Mouse (Mus musculus) CH12.LX (cell line): ENCODE data around the gene 4930402F06Rik. TPM values are rescaled to one million over a fixed set of nuclear protein-coding genes. Genes with fewer than 3 reads are reported as not detected.
A peak's percentile ranks its signal among the peaks of the same experiment; 100 is the strongest.

ENCODE experiments used
- DNase-seq: peaks from one replicate; pipeline ENCODE4 v3.0.0-alpha.2; 2013; ENCODE audit errors: extremely low read depth
- H3K27ac ChIP-seq: 2 replicates; pipeline ENCODE4 v1.5.1; 2012; ENCODE audit warnings: low read depth, mild to moderate bottlenecking, control low read depth, moderate library complexity; ENCODE audit not compliant: insufficient read depth
- H3K27me3 ChIP-seq: replicated peaks from 2 replicates; pipeline ENCODE3; 2012; ENCODE audit warnings: inconsistent platforms
- H3K36me3 ChIP-seq, 2 experiments: replicated peaks in 1 of 2; 2 replicates each; pipeline versions ENCODE3 to v1.6.1; 2012; ENCODE audit warnings: inconsistent platforms in 1 of 2, low read length in 1 of 2, mild to moderate bottlenecking in 1 of 2, mixed read lengths in 1 of 2, moderate library complexity in 1 of 2; ENCODE audit not compliant: control insufficient read depth in 1 of 2, insufficient read depth in 1 of 2
- H3K4me1 ChIP-seq, 2 experiments: 2 replicates each; pipeline ENCODE4 v1.6.1; 2012; ENCODE audit warnings: inconsistent platforms in 1 of 2, moderate library complexity in 1 of 2; ENCODE audit not compliant: insufficient read depth in 2 of 2, control insufficient read depth in 1 of 2
- H3K4me2 ChIP-seq: 2 replicates; pipeline ENCODE4 v1.6.1; 2012; ENCODE audit warnings: low read depth, mild to moderate bottlenecking, control low read depth; ENCODE audit not compliant: poor library complexity, insufficient read depth, severe bottlenecking
- H3K4me3 ChIP-seq, 3 experiments: fragments of 150-350 bp in 1 of 3; sonication (generic) in 1 of 3; replicated peaks in 1 of 3; 2 replicates each; pipeline versions ENCODE3 to v1.5.1; 2011 to 2012; ENCODE audit warnings: low read depth in 2 of 3, low read length in 2 of 3, mild to moderate bottlenecking in 2 of 3, moderate library complexity in 2 of 3, control low read depth in 1 of 3, improper control_type of control experiment in 1 of 3, inconsistent platforms in 1 of 3, mixed read lengths in 1 of 3; ENCODE audit not compliant: poor library complexity in 1 of 3
- H3K79me2 ChIP-seq: replicated peaks from 2 replicates; pipeline ENCODE4 v1.6.1; 2012; ENCODE audit warnings: mild to moderate bottlenecking, moderate library complexity; ENCODE audit not compliant: control insufficient read depth, poor library complexity, insufficient read depth, severe bottlenecking; ENCODE audit errors: extremely low read depth
- H3K9ac ChIP-seq: 2 replicates; pipeline ENCODE4 v1.6.1; 2012; ENCODE audit warnings: low read depth, mild to moderate bottlenecking, control low read depth, moderate library complexity; ENCODE audit not compliant: insufficient read depth
- H3K9me3 ChIP-seq: replicated peaks from 2 replicates; pipeline ENCODE3; 2012; ENCODE audit warnings: low read length, inconsistent platforms, mixed read lengths
- CTCF ChIP-seq, 2 experiments: IDR thresholded peaks in 1 of 2; conservative IDR thresholded peaks in 1 of 2; 2 replicates each; pipeline ENCODE4 v1.5.1; 2011 to 2012; ENCODE audit warnings: low read depth in 2 of 2, low read length in 2 of 2, improper control_type of control experiment in 1 of 2, inconsistent platforms in 1 of 2, mild to moderate bottlenecking in 1 of 2, moderate library complexity in 1 of 2
- ELF1 ChIP-seq: IDR thresholded peaks from 2 replicates; pipeline ENCODE4 v1.6.1; 2014; ENCODE audit warnings: low read depth, mild to moderate bottlenecking, inconsistent platforms, low read length, improper control_type of control experiment
- IRF4 ChIP-seq: IDR thresholded peaks from 2 replicates; pipeline ENCODE4 v1.6.1; 2014; ENCODE audit warnings: low read depth, mild to moderate bottlenecking, inconsistent platforms, low read length, improper control_type of control experiment
- MAFK ChIP-seq: IDR thresholded peaks from 2 replicates; pipeline ENCODE4 v1.6.1; 2011; ENCODE audit warnings: low read length, improper control_type of control experiment; ENCODE audit not compliant: insufficient replicate concordance
- MAX ChIP-seq: IDR thresholded peaks from 2 replicates; pipeline ENCODE4 v1.6.1; 2011; ENCODE audit warnings: low read length, improper control_type of control experiment
- MEF2A ChIP-seq: IDR thresholded peaks from 2 replicates; pipeline ENCODE4 v1.6.1; 2014; ENCODE audit warnings: low read depth, mild to moderate bottlenecking, inconsistent platforms, low read length, improper control_type of control experiment, borderline replicate concordance
- MXI1 ChIP-seq: IDR thresholded peaks from 2 replicates; pipeline ENCODE4 v1.6.1; 2011; ENCODE audit warnings: mild to moderate bottlenecking, low read depth, low read length, improper control_type of control experiment
- MYC ChIP-seq: IDR thresholded peaks from 2 replicates; pipeline ENCODE4 v1.6.1; 2011; ENCODE audit warnings: low read depth, mild to moderate bottlenecking, improper control_type of control experiment, low read length
- POLR2AphosphoS2 ChIP-seq: IDR thresholded peaks from 2 replicates; pipeline ENCODE4 v1.6.1; 2011; ENCODE audit warnings: low read depth, low read length, improper control_type of control experiment
- RAD21 ChIP-seq: IDR thresholded peaks from 2 replicates; pipeline ENCODE4 v1.6.1; 2011; ENCODE audit warnings: low read depth, mild to moderate bottlenecking, low read length, improper control_type of control experiment, moderate library complexity
- SIN3A ChIP-seq: IDR thresholded peaks from 2 replicates; pipeline ENCODE4 v1.6.1; 2012; ENCODE audit warnings: low read length, improper control_type of control experiment, inconsistent platforms
- SMC3 ChIP-seq: IDR thresholded peaks from 2 replicates; pipeline ENCODE4 v1.6.1; 2011; ENCODE audit warnings: low read depth, low read length, improper control_type of control experiment
- UBTF ChIP-seq: IDR thresholded peaks from 2 replicates; pipeline ENCODE4 v1.6.1; 2012; ENCODE audit warnings: low read depth, mild to moderate bottlenecking, inconsistent platforms, low read length, improper control_type of control experiment, moderate library complexity
- USF2 ChIP-seq: conservative IDR thresholded peaks from 2 replicates; pipeline ENCODE4 v1.6.1; 2011; ENCODE audit warnings: low read depth, low read length, improper control_type of control experiment
- ZC3H11A ChIP-seq: IDR thresholded peaks from 2 replicates; pipeline ENCODE4 v1.6.1; 2012; ENCODE audit warnings: low read depth, mild to moderate bottlenecking, inconsistent platforms, low read length, improper control_type of control experiment
- ZKSCAN1 ChIP-seq: IDR thresholded peaks from 2 replicates; pipeline ENCODE4 v1.6.1; 2012; ENCODE audit warnings: low read depth, inconsistent platforms, low read length, improper control_type of control experiment, borderline replicate concordance
- ZNF384 ChIP-seq: IDR thresholded peaks from 2 replicates; pipeline ENCODE4 v1.6.1; 2012; ENCODE audit warnings: low read depth, low read length, improper control_type of control experiment, inconsistent platforms
- dilution Hi-C: fragments of 300-500 bp; cut with MboI; formaldehyde crosslinking; loops from 2 replicates; pipeline ENCODE4 v1.14.3; 2020; ENCODE audit warnings: low sequenced_read_pairs; ENCODE audit not compliant: extremely low pct_unique_long_range_greater_than_20kb, extremely low pct_ligation_motif_present
- in situ Hi-C: fragments of 300-500 bp; cut with MboI; formaldehyde crosslinking; loops from 3 replicates; pipeline ENCODE4 v1.14.3; 2019; ENCODE audit warnings: low sequenced_read_pairs, low pct_ligation_motif_present, low pct_unique_long_range_greater_than_20kb, mixed read lengths
- polyA plus RNA-seq: library from polyadenylated mRNA; unstranded; fragments of >175 nt; gene quantifications from 2 replicates; pipeline ENCODE4 v1.2.1, GENCODE M21; 2012; ENCODE audit warnings: low read depth; ENCODE audit not compliant: insufficient read length
- total RNA-seq, 2 experiments: library from RNA; depleted of rRNA; stranded (reverse); fragments of 300-350 nt in 1 of 2; fragments of >200 nt in 1 of 2; gene quantifications; 2 replicates each; pipeline ENCODE4 v1.2.3; 2012 to 2014

4930402F06Rik gene
- total and polyA plus RNA-seq, 3 experiments = not detected

DNA sequence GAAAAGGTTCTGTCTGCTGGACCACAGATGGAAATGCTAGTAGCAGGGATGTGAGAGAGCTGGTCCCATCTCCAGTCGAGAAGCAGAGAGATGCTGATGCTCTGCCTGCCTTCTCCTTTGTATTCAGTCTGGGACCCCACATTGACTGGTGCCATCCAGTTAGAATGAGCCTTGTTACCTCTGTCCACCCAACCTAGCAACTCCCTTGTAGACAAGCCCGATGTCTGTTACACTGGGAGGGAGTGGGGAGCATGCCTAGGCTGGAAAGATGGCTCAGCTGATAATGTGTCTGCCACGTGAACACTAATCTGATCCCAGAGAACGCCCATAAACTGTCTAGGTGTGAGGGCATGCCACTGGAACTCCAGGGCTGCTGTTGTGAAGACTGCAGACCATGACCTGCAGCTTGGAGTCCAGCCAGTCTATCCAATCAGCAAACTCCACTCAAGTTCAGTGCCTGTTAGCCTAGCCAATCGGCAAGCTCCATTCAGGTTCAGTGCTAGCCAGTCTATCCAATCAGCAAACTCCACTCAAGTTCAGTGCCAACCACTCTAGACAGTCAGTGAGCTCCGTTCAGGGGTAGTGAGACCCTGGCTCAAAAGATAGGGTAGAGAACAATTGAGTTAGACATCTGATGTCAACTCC, 1.3 kb upstream of the 4930402F06Rik start:
- in situ Hi-C loops = loop anchor here (10.0 kb wide), 1 partner anchor 174 kb away; no protein-coding TSS in a partner anchor
- no peak for DNase-seq
- H3K4me2 ChIP-seq = 0 out of 2 replicates have a peak overlapping the region, but pooled peaks have one; percentile 30
- H3K79me2 ChIP-seq = no peaks in the 10 kb centered on the region
- H3K4me3 ChIP-seq = no peak overlapping the region
- peaks cover 20 to 30% of the 10 kb centered on the region in 2 experiments for H3K36me3 ChIP-seq
- H3K4me1 ChIP-seq = peaks cover 11 to 26% of the 10 kb centered on the region in 2 experiments
- dilution Hi-C loops = no loop called here
- no peak overlapping the region for H3K27ac ChIP-seq
- H3K9me3 ChIP-seq = no peaks in the 10 kb centered on the region
- H3K9ac ChIP-seq = no peak overlapping the region
- H3K27me3 ChIP-seq = no peaks in the 10 kb centered on the region
- no peak for TF ChIP-seq SIN3A

DNA sequence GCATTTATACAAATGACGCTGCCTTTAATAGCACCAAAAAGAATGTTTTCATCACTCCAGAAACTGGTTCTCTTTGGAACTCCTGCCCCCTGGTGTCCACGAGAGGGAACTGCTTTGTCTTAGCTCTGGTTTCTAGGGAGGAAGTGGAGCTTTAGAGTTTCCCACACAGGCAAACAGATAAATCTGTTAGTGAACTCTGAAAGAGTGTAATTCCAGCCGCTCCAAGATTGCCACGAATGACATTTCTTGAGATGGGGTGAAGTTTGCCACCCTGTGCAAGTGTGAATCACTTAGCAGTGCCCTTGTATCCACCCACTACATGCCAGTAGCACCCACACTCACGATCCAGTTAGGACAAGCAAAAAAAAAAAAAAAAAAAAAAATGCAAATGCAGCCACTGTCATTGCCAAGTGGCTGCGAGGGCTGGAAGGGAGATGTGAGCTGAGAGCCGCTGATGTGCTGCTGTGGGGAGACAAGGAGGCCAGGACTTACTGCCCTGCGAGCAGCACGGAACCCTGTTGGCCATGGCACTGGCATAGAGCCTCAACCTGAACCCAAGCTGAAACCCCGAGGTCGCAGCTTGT, 707 bp upstream of the 4930402F06Rik start:
- Histone ChIP-seq H3K9ac (no peak overlapping the region), H3K27ac (no peak overlapping the region), H3K4me2 (peak overlapping the region; percentile 30; the same call in 1 of the 2 replicates), H3K4me1 (peaks cover 11 to 26% of the 10 kb centered on the region in 2 experiments), H3K27me3 (no peaks in the 10 kb centered on the region), H3K36me3 (peaks cover 18 to 25% of the 10 kb centered on the region in 2 experiments), H3K4me3 (peak overlapping the region in 1 of 3 experiments; percentile 9), H3K9me3 (no peaks in the 10 kb centered on the region), H3K79me2 (no peaks in the 10 kb centered on the region)
- peak; percentile 79 for DNase-seq
- peak; percentile 88 to 93 for TF ChIP-seq CTCF (conservative IDR thresholded peaks at IDR 0.05 in 1 of 2, IDR thresholded peaks at IDR 0.05 in 1 of 2; ENCODE audit: low read depth in 2 of 2, low read length in 2 of 2)
- TF ChIP-seq MAX = no peak
- peak; percentile 65 for TF ChIP-seq ZC3H11A
- TF ChIP-seq UBTF = no peak
- TF ChIP-seq MYC = peak; percentile 35; the same call in 1 of the 2 replicates
- peak; percentile 86 for TF ChIP-seq RAD21
- no peak for TF ChIP-seq POLR2AphosphoS2
- no peak for TF ChIP-seq USF2
- no peak for TF ChIP-seq MAFK
- peak; percentile 65 for TF ChIP-seq ELF1
- TF ChIP-seq ZKSCAN1 = no peak
- peak; percentile 91 for TF ChIP-seq SMC3
- TF ChIP-seq MEF2A = no peak
- no peak for TF ChIP-seq MXI1
- peak; percentile 88 for TF ChIP-seq ZNF384
- TF ChIP-seq IRF4 = peak; percentile 63; the same call in 1 of the 2 replicates
- in situ Hi-C loops = loop anchor here (10.0 kb wide), 1 partner anchor 173 kb away; no protein-coding TSS in a partner anchor
- dilution Hi-C loops = no loop called here
